Mouse (Mus musculus) bone marrow, adult 2 months (tissue): ENCODE data around the gene Fbxl4. TPM values are rescaled to one million over a fixed set of nuclear protein-coding genes. Genes with fewer than 3 reads are reported as not detected.
A peak's percentile ranks its signal among the peaks of the same experiment; 100 is the strongest.

Experiments used
- H3K27ac ChIP-seq: fragments of 200-500 bp; 2 replicates; pipeline ENCODE4 v1.5.1; 2012; ENCODE audit warnings: low read depth, mild to moderate bottlenecking, control low read depth, inconsistent platforms, low read length; ENCODE audit not compliant: control insufficient read depth, poor library complexity, insufficient read depth
- H3K4me1 ChIP-seq: fragments of 200-500 bp; 2 replicates; pipeline ENCODE4 v1.6.1; 2011; ENCODE audit warnings: low read length; ENCODE audit not compliant: control insufficient read depth, insufficient read depth
- H3K4me3 ChIP-seq: fragments of 200-500 bp; replicated peaks from 2 replicates; pipeline ENCODE3; 2011; ENCODE audit warnings: mild to moderate bottlenecking, low read depth, low read length, control low read depth; ENCODE audit not compliant: control insufficient read depth
- CTCF ChIP-seq: fragments of 200-500 bp; IDR thresholded peaks from 2 replicates; pipeline ENCODE4 v1.5.1; 2011; ENCODE audit warnings: low read length, control low read depth; ENCODE audit not compliant: control insufficient read depth, insufficient read depth
- POLR2A ChIP-seq: fragments of 200-500 bp; IDR thresholded peaks from 2 replicates; pipeline ENCODE4 v1.6.1; 2011; ENCODE audit warnings: low read depth, mild to moderate bottlenecking, control low read depth, low read length, borderline replicate concordance; ENCODE audit not compliant: control insufficient read depth
- WGBS: fragments of 180-500 bp; shearing (Covaris S2); methylation state at CpG from one replicate; pipeline ENCODE4 v1.1.7; 2018; 5-methylcytosine and 5-hydroxymethylcytosine counted together
- polyA plus RNA-seq: library from polyadenylated mRNA; stranded (reverse); fragments of >200 nt; gene quantifications from 2 replicates; pipeline ENCODE4 v1.2.4, GENCODE M21; 2011; ENCODE audit warnings: low replicate concordance; ENCODE audit not compliant: missing spikeins, insufficient read depth, insufficient read length

The Fbxl4 gene
- polyA plus RNA-seq, 1 experiment: 2.0 TPM

DNA sequence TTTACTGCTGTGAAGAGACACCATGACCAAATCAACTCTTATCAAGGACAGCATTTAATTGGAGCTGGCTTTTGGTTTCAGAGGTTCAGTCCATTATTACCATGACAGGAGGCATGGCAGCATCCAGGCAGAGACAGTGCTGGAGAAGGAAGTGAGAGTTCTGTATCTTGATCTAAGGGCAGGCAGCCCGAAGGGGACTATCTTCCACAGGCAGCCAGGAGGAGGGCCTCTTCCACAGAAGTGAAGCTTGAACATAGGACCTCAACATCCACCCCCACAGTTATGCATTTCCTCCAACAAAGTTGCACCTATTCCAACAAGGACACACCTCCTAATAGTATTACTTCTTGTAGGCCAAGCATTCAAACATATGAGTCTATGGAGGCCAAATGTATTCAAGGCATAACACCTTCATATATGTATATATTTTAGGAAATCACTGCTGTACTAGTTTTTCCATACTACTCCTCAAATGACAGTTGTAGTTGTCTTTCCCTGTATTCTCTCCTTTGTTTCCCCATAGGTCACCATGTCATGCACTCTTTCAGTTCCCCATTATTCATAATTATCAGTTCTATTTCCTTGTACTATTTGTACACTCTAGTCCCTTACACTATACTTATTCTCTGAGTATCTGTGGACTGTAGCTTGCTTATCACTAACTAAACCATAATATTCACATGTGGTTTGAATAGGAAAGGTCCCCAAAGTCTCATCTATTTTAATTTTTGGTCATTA lies 26.4 kb downstream of the Fbxl4 start:
- Histone ChIP-seq H3K4me3 (no peak overlapping the region), H3K4me1 (no peaks in the 10 kb centered on the region), H3K27ac (no peak overlapping the region)
- WGBS: 69% methylated on average over 1 of the region's 1 CpGs
- TF ChIP-seq CTCF: no peak

DNA sequence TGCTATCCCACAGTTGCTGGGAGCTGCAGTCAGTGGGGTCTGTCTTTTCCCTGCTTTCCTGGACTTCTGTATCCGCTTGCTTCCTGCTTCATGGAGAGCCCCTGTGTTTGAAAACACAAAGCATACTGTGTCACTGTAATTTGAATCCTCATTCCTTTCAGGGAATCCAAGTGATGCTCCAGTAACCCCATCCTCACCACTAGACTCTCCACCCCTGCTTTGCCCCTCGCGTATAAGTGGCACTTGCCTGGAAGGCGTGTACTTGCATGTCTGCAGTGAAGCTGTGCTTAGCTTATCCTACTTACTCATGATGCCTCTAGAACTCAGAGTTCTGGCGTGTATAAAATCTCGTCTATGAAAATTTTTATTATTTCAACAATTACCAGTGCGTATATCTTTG lies 32.7 kb downstream of the Fbxl4 start:
- H3K4me1 ChIP-seq: no peaks in the 10 kb centered on the region
- TF ChIP-seq CTCF (no peak), POLR2A (no peak)
- H3K27ac ChIP-seq: no peak overlapping the region
- 84% methylated on average over 7 of the region's 7 CpGs for WGBS
- no peak overlapping the region for H3K4me3 ChIP-seq

DNA sequence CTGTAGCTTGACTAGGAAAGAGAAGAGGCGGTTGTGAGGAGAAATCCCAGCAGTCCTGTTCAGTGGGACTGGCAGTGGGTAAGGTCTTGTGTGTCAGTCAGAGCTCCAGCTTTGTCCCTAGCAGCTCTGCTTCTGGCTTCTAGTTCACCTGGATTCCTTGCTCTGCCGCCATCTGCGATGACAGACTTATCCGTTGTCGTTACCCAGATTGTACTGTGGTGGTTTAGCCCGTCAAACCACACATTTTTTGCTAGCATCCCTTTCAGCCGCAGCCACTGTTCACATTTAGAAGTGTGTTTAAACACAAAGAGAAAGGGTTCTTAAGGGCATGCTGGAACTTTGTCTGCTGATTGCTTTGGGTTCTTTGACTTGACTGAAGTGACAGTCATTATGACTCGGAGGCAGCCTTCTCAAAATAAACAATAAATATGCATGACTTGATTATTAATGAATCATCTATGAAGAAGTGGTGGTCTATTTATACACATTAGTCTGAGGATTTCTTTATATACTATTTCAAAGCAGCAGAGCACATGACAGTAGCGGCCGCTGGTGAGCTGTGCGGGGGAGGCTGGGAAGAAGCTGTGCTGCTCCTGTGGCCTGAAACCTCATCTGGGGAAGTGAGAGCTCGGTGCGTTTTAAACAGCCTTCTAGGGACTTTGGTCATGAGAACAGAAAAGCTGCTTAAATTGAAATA lies 35.6 kb downstream of the Fbxl4 start:
- TF ChIP-seq POLR2A (no peak), CTCF (no peak)

DNA sequence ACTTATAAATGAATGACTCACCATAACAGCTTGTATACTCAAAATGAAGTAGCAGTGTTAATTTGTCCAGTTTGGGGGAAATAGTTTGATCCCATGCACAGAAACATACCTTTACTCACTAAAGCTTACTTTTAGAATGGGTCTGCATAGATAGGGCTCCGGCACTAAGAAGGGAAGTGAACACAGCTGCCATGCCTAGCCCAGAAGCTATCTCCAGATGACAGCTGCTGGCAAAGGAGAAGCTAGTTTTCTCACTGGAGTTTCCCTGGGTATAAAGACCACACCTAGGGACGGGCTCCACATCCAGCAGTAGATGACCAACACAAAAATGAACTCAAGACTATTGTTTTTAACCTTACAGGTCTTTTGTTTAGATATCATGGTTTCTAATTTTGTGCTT lies 38.1 kb downstream of the Fbxl4 start:
- 67% methylated on average over 2 of the region's 2 CpGs for WGBS
- H3K4me1 ChIP-seq: no peaks in the 10 kb centered on the region; the same call in 1 of the 2 replicates
- TF ChIP-seq CTCF (no peak), POLR2A (no peak)
- H3K27ac ChIP-seq: no peak overlapping the region
- H3K4me3 ChIP-seq: no peak overlapping the region

More for the DNA sequence above, 35.6 kb downstream of the Fbxl4 start:
- H3K4me1 ChIP-seq: no peaks in the 10 kb centered on the region; the same call in 1 of the 2 replicates
- H3K27ac ChIP-seq: no peak overlapping the region
- 79% methylated on average over 13 of the region's 13 CpGs for WGBS
- no peak overlapping the region for H3K4me3 ChIP-seq

DNA sequence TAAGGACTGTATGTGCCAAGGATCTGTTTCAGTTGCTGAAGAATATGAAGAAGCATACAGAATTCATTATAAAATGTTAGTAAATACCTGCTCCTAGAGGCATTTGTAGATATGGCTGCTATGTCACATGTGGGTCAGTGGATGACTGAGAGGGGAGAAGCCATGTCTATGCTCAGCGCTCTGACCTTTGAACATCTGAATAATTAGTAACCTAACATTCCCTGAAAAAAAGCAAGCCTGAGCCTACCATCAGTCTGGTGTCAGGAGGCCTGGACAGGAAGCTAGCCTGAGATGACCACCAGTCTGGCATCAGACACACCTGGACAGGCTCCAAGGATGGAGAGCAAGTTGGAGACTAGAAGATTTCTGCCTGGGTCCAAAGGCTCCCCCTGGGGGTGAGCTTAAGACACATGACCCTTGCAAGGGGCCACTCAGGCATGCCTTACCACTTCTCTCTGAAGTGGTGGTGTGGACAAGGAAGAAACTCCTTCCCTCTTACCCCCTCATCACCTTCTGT lies 39.2 kb downstream of the Fbxl4 start:
- 84% methylated on average over 1 of the region's 1 CpGs for WGBS
- H3K4me1 ChIP-seq: no peaks in the 10 kb centered on the region; the same call in 1 of the 2 replicates
- H3K27ac ChIP-seq: no peak overlapping the region
- TF ChIP-seq CTCF: no peak
- H3K4me3 ChIP-seq: no peak overlapping the region

DNA sequence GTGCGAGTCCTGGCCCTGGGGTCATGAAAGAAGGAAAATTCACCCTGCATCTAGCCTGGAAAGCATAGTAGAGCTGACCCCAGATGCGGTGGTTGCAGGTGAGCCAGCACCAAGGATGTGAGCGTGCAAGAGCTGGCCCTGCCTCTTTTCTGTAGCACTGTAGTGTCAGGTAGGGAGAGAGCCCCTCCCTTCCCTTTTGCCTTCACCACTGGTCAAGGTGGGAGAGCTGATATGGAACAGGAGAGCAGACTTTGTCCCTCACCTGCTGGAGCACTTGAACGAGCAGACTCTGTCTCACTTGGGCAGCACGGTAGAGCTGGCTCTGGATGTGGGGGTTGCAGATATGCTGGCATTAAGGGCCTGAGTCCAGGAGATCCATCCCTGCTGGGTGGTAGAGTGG lies 39.7 kb downstream of the Fbxl4 start:
- 88% methylated on average over 5 of the region's 5 CpGs for WGBS
- Histone ChIP-seq H3K4me1 (no peaks in the 10 kb centered on the region; the same call in 1 of the 2 replicates), H3K27ac (no peak overlapping the region), H3K4me3 (no peak overlapping the region)
- TF ChIP-seq CTCF (no peak), POLR2A (no peak)

DNA sequence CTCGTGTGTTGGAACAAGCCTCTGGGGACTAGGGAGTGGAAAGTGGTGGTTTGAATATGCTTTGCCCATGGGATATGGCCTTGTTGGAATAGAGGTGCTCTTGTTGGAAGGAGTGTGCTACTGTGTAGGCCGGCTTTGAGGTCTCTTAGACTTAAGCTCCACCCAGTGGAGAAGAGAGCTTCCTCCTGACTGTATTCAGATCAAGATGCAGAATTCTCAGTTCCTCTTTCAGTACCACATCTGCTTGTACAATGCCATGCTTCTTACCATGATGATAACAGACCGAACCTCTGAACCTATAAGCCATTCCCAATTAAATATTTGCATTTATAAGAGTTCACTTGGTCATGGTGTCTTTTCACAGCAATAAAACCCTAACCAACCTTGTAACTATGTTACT lies 44.7 kb downstream of the Fbxl4 start:
- WGBS: 27% methylated on average over 3 of the region's 3 CpGs
- Histone ChIP-seq H3K4me3 (no peak overlapping the region), H3K27ac (no peak overlapping the region), H3K4me1 (no peaks in the 10 kb centered on the region; the same call in 1 of the 2 replicates)
- TF ChIP-seq CTCF (peak; percentile 17; the same call in 1 of the 2 replicates), POLR2A (no peak)

DNA sequence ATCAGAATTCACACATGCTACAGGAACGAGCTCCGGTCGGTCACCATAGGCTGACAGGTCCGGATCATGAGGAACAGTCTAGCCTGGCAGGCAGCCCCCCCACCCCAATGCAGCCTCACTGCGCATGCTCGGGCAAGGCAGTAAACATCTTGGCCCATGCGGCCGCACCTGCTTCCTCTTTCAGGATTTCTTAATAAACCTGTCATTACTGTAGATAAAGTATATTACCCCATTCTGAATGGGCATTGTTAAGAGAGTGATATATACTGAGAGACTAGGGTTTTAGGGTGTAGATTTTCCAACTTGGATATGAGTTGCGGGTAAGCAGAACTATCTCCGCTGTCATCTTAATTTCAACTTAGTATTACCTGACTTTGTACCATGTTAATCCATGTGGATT lies 45.6 kb downstream of the Fbxl4 start:
- Histone ChIP-seq H3K4me1 (no peaks in the 10 kb centered on the region; the same call in 1 of the 2 replicates), H3K27ac (no peak overlapping the region), H3K4me3 (no peak overlapping the region)
- WGBS: 68% methylated on average over 10 of the region's 10 CpGs
- TF ChIP-seq CTCF (no peak), POLR2A (no peak)

DNA sequence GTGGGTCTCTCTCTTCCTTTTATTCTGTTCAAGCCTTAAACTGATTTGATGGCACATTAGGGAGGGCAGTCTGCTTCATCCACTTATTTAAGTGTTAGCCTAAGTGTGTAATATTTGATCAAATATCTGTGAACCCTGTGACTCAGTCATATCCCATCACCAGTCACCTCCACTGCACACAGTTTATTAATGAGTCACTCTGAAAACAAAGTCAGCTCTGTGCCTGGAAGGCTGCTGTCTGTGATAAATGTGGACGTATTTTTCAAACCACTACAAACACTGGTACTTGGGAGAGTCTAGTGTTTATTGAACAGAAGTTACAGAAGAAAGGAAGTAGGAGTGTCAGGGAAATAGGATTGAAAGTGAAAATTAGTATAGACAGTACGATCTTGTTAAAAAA lies 63.3 kb downstream of the Fbxl4 start:
- Histone ChIP-seq H3K4me1 (no peaks in the 10 kb centered on the region), H3K4me3 (no peak overlapping the region), H3K27ac (no peak overlapping the region)
- WGBS: 73% methylated on average over 2 of the region's 2 CpGs
- TF ChIP-seq POLR2A (no peak), CTCF (no peak)
